Mouse (Mus musculus) stomach, embryonic 15.5 days (tissue): ENCODE data around the gene Zfp764. TPM values are rescaled to one million over a fixed set of nuclear protein-coding genes. Genes with fewer than 3 reads are reported as not detected.
"Not testable (repeated sequence)": the region's sequence is repeated elsewhere in the genome, so short reads cannot be mapped to it uniquely, and the experiment has no call there.

ENCODE experiments used
- ATAC-seq: fragments of 200-750 bp; cut with Nextera tagmentation; 2 replicates; pipeline ENCODE4 v1.8.0; 2017; ENCODE audit warnings: low read depth, moderate number of reproducible peaks, moderate TSS enrichment; ENCODE audit not compliant: insufficient read depth, low FRiP score
- H3K27ac ChIP-seq: fragments of 300-500 bp; sonication (generic); 2 replicates; pipeline ENCODE4 v1.5.1; 2015; ENCODE audit warnings: mild to moderate bottlenecking, inconsistent platforms
- H3K27me3 ChIP-seq: fragments of 300-500 bp; sonication (generic); replicated peaks from 2 replicates; pipeline ENCODE4 v1.6.1; 2015; ENCODE audit warnings: inconsistent platforms
- H3K36me3 ChIP-seq: fragments of 300-500 bp; sonication (generic); 2 replicates; pipeline ENCODE4 v1.6.1; 2015; ENCODE audit warnings: inconsistent platforms
- H3K4me1 ChIP-seq: fragments of 300-500 bp; sonication (generic); 2 replicates; pipeline ENCODE4 v1.6.1; 2015; ENCODE audit warnings: inconsistent platforms
- H3K4me2 ChIP-seq: fragments of 300-500 bp; sonication (generic); 2 replicates; pipeline ENCODE4 v1.6.1; 2015; ENCODE audit warnings: mild to moderate bottlenecking, inconsistent platforms
- H3K4me3 ChIP-seq: fragments of 300-500 bp; sonication (generic); replicated peaks from 2 replicates; pipeline ENCODE4 v1.5.1; 2015; ENCODE audit warnings: inconsistent platforms
- H3K9ac ChIP-seq: fragments of 300-500 bp; sonication (generic); 2 replicates; pipeline ENCODE4 v1.6.1; 2015; ENCODE audit warnings: inconsistent platforms
- H3K9me3 ChIP-seq: fragments of 300-500 bp; sonication (generic); 2 replicates; pipeline ENCODE4 v1.6.1; 2016; ENCODE audit warnings: inconsistent platforms
- WGBS: fragments of 180-500 bp; shearing (Covaris S2); methylation state at CpG from one replicate; pipeline ENCODE4 v1.1.7; 2015; 5-methylcytosine and 5-hydroxymethylcytosine counted together
- polyA plus RNA-seq: library from polyadenylated mRNA; unstranded; fragments of >200 nt; fragmentation: Nextera tagmentation; extraction: Ambion mirVana; gene quantifications from 2 replicates; pipeline ENCODE4 v1.2.1, GENCODE M21; 2015

Gene Zfp764
- polyA plus RNA-seq, 1 experiment from 2014 or later, result 8.8 TPM

DNA sequence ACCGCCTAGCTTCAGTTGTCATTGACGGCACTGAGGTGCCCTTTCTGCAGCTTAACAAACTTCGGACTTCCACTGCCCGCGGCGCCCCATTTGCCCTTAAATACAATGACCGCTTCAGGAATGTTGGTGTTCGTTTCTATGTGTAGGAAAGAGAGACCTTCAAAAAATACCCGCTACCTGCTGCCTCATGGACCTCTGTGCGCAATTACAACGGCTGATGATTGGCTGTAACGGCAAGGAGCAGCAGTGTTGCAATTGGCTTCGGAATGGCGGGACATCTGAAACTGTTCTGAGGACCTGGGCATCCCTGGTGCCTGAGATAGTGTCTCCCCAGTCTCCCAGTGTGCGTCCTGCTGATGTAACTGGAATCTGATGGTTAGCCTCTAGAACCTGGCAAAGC lies 15.6 kb upstream of the Zfp764 start:
- H3K27ac ChIP-seq, result no peak overlapping the region
- WGBS, result 1% methylated on average over 15 of the region's 15 CpGs
- no peak for ATAC-seq

GRCm38 (mm10) chr7:127421388-127422191 lies 15.0 kb upstream of the Zfp764 start, which contains the start of gene Zfp688:
TSS of gene Zfp688 (minus strand) at chr7:127422068.
- H3K27ac ChIP-seq, result peak within 1 kb of the TSS; percentile 72
- WGBS, result under 1% methylated on average over 48 of the region's 48 CpGs
- H3K4me2 ChIP-seq, result peak within 1 kb of the TSS; percentile 93
- peaks cover 6% of the 10 kb centered on the region for H3K4me1 ChIP-seq
- peak; percentile 93 for ATAC-seq
- no peaks in the 10 kb centered on the region for H3K27me3 ChIP-seq
- peak within 1 kb of the TSS; percentile 82 for H3K9ac ChIP-seq
- H3K9me3 ChIP-seq, result no peaks in the 10 kb centered on the region
- no peaks in the 10 kb centered on the region; the same call in 1 of the 2 replicates for H3K36me3 ChIP-seq
- peak within 1 kb of the TSS; percentile 93 for H3K4me3 ChIP-seq

More for the DNA sequence above, 15.6 kb upstream of the Zfp764 start:
- no peaks in the 10 kb centered on the region for H3K27me3 ChIP-seq
- H3K4me3 ChIP-seq, result peak overlapping the region; percentile 93
- peak overlapping the region; percentile 93 for H3K4me2 ChIP-seq
- H3K9ac ChIP-seq, result no peak overlapping the region
- no peaks in the 10 kb centered on the region; the same call in 1 of the 2 replicates for H3K36me3 ChIP-seq
- no peaks in the 10 kb centered on the region for H3K9me3 ChIP-seq
- H3K4me1 ChIP-seq, result peaks cover 6% of the 10 kb centered on the region

GRCm38 (mm10) chr7:127411418-127411817 lies 4.8 kb upstream of the Zfp764 start:
- no peak overlapping the region for H3K4me2 ChIP-seq
- 76% methylated on average over 2 of the region's 2 CpGs for WGBS
- no peak overlapping the region for H3K9ac ChIP-seq
- no peak overlapping the region for H3K27ac ChIP-seq
- H3K4me3 ChIP-seq, result no peak overlapping the region
- no peaks in the 10 kb centered on the region; the same call in 1 of the 2 replicates for H3K36me3 ChIP-seq
- H3K27me3 ChIP-seq, result no peaks in the 10 kb centered on the region
- H3K4me1 ChIP-seq, result no peaks in the 10 kb centered on the region
- ATAC-seq, result no peak
- H3K9me3 ChIP-seq, result no peaks in the 10 kb centered on the region

DNA sequence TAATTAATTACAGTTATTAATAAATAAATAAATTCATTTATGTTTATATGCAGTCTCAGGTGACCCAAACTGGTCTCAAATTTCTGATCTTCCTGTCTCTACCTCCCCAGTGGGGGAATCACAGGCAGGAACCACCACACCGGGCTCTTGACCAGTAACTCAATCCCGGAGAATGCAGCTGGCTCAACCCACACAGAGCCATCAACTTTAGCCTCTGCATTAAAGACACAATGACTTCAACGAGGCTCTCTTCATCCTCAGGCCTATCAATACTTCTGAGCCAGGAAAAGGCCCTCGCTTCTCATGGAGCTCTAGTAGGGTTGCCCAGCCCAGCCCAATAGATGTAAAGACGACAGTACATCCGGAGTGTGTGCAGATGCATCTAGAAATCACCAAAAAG lies 2.5 kb downstream of the Zfp764 start:
- 96% methylated on average over 6 of the region's 6 CpGs for WGBS
- not testable (repeated sequence) for H3K27me3 ChIP-seq

DNA sequence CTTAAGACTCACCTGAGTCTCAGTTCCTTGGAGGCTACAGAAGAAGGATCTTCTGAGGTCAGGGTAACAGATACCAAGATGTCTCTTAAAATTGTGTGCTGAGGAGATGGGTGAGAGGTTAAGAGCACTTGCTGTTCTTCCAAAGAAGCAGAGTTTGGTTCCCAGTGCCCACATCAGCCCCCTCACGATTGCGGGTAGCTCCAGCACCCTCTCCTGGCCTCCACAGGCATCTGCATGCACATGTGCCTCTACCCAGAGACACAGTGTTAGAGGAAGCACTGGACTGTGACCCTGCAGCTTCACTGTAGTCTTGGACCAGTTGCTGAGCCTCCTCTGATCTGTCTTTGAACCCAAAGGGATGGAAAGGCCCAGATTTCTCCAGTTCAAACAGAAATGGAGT lies 3.6 kb downstream of the Zfp764 start:
- no peak overlapping the region for H3K4me3 ChIP-seq
- WGBS, result 51% methylated on average over 2 of the region's 2 CpGs
- no peak overlapping the region for H3K27ac ChIP-seq
- no peaks in the 10 kb centered on the region for H3K27me3 ChIP-seq
- H3K9me3 ChIP-seq, result no peaks in the 10 kb centered on the region
- H3K4me1 ChIP-seq, result peaks cover 5% of the 10 kb centered on the region; the same call in 1 of the 2 replicates
- ATAC-seq, result no peak
- H3K36me3 ChIP-seq, result peaks cover 5% of the 10 kb centered on the region; the same call in 1 of the 2 replicates
- H3K9ac ChIP-seq, result no peak overlapping the region
- H3K4me2 ChIP-seq, result no peak overlapping the region

More for the DNA sequence above, 2.5 kb downstream of the Zfp764 start:
- not testable (repeated sequence) for H3K4me1 ChIP-seq, H3K4me2 ChIP-seq, H3K9ac ChIP-seq, H3K9me3 ChIP-seq, H3K4me3 ChIP-seq, ATAC-seq, H3K36me3 ChIP-seq, H3K27ac ChIP-seq

GRCm38 (mm10) chr7:127400355-127400754 lies 6.3 kb downstream of the Zfp764 start:
- no peak overlapping the region for H3K4me2 ChIP-seq
- no peaks in the 10 kb centered on the region for H3K27me3 ChIP-seq
- H3K4me3 ChIP-seq, result no peak overlapping the region
- no peaks in the 10 kb centered on the region for H3K9me3 ChIP-seq
- WGBS, result 65% methylated on average over 3 of the region's 3 CpGs
- H3K27ac ChIP-seq, result no peak overlapping the region
- no peak for ATAC-seq
- H3K36me3 ChIP-seq, result peaks cover 5% of the 10 kb centered on the region; the same call in 1 of the 2 replicates
- H3K9ac ChIP-seq, result no peak overlapping the region
- H3K4me1 ChIP-seq, result no peaks in the 10 kb centered on the region

GRCm38 (mm10) chr7:127393944-127394333 lies 12.7 kb downstream of the Zfp764 start:
- peak overlapping the region; percentile 34; the same call in 1 of the 2 replicates for H3K9ac ChIP-seq
- WGBS, result 15% methylated on average over 7 of the region's 7 CpGs
- no peak for ATAC-seq
- no peaks in the 10 kb centered on the region for H3K27me3 ChIP-seq
- peaks cover 10% of the 10 kb centered on the region; the same call in 1 of the 2 replicates for H3K4me1 ChIP-seq
- H3K4me2 ChIP-seq, result peak overlapping the region; percentile 79
- H3K4me3 ChIP-seq, result peak overlapping the region; percentile 72
- H3K27ac ChIP-seq, result peak overlapping the region; percentile 74; the same call in 1 of the 2 replicates
- H3K9me3 ChIP-seq, result no peaks in the 10 kb centered on the region
- H3K36me3 ChIP-seq, result peaks cover 8% of the 10 kb centered on the region; the same call in 1 of the 2 replicates

GRCm38 (mm10) chr7:127393157-127393943 lies 13.3 kb downstream of the Zfp764 start, which contains the start of gene E430018J23Rik:
TSS of gene E430018J23Rik (minus strand) at chr7:127393629.
- ATAC-seq, result peak; percentile 91
- Histone ChIP-seq H3K27me3 (no peaks in the 10 kb centered on the region), H3K4me2 (peak within 1 kb of the TSS; percentile 79), H3K36me3 (peaks cover 8% of the 10 kb centered on the region; the same call in 1 of the 2 replicates), H3K4me1 (peaks cover 10% of the 10 kb centered on the region; the same call in 1 of the 2 replicates), H3K9me3 (no peaks in the 10 kb centered on the region), H3K27ac (peak within 1 kb of the TSS; percentile 92), H3K9ac (peak within 1 kb of the TSS; percentile 71), H3K4me3 (peak within 1 kb of the TSS; percentile 72)
- under 1% methylated on average over 45 of the region's 45 CpGs for WGBS

DNA sequence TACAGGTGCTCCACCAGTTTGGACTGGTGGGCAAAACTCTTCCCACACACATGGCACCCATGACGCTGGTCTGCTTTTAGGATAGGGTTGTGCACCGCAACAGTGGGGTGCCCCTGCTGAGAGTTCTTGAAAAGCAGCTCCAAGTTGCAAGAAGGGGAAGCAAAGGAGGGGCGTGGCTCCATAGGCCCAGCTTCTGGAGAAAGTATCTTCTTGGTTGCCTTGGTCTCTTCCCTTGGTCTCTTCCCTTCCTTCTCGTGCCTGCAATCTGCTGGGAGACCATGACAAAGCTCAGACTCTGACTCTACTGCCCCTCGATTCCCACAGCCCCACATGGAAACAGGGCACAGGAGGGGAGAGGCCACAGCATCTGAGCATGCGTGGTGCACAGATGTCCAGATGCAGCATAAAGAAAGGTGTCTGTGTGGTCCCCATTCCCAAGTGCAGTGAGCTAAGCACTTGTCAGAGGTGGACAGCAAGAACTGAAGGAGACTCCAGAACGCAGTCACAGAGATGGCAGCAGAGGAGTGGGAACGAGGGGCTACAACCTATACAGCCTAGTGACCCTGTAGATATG lies 14.3 kb downstream of the Zfp764 start:
- Histone ChIP-seq H3K27ac (no peak overlapping the region), H3K9me3 (no peaks in the 10 kb centered on the region), H3K9ac (peak overlapping the region; percentile 71; the same call in 1 of the 2 replicates), H3K4me2 (peak overlapping the region; percentile 79), H3K4me3 (peak overlapping the region; percentile 72), H3K4me1 (peaks cover 10% of the 10 kb centered on the region; the same call in 1 of the 2 replicates), H3K36me3 (peaks cover 8% of the 10 kb centered on the region; the same call in 1 of the 2 replicates), H3K27me3 (no peaks in the 10 kb centered on the region)
- ATAC-seq, result no peak
- WGBS, result 79% methylated on average over 8 of the region's 8 CpGs

DNA sequence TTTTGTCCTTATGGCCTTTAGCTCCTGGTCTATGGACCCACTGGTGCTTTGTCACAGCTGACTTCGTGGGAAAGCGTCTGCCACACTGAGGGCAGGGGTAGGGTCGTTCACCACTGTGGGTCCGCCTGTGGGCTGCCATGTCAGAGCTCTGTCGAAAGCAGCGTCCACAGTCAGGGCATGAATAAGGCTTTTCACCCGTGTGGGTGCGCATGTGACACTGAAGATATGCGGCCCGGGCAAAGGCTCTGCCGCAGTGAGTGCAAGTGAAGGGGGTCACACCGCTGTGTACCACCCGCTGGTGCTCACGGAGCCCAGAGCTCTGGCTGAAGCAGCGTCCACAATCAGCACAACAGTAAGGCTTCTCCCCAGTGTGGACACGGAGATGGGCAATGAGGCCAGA lies 15.1 kb downstream of the Zfp764 start:
- Histone ChIP-seq H3K9ac (no peak overlapping the region), H3K4me1 (peaks cover 10% of the 10 kb centered on the region; the same call in 1 of the 2 replicates), H3K4me3 (no peak overlapping the region), H3K9me3 (no peaks in the 10 kb centered on the region), H3K27ac (no peak overlapping the region), H3K36me3 (peaks cover 8% of the 10 kb centered on the region; the same call in 1 of the 2 replicates), H3K4me2 (no peak overlapping the region), H3K27me3 (no peaks in the 10 kb centered on the region)
- no peak for ATAC-seq
- WGBS, result 95% methylated on average over 16 of the region's 16 CpGs

DNA sequence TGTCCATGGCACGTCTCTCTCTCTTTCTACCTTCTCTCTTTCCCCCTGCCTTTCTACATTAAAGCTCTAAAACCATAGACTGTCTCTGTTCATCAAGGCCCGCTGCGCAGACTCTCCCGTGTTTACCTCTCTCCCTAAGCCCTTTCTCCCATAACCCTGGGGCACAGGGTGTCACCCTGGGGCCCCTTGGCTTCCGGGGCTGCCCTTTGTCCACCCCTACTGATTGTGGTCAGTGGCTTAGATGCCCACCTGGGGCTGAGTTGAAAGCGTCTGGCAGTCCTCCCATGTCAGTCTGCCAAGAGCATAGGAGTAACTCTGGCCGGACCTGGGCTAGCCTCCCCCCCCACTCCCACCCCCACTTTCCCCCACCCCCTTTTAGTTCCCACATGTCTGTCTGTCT lies 16.3 kb downstream of the Zfp764 start:
- Histone ChIP-seq H3K4me1 (peaks cover 10% of the 10 kb centered on the region; the same call in 1 of the 2 replicates), H3K9me3 (no peaks in the 10 kb centered on the region)
- 74% methylated on average over 7 of the region's 7 CpGs for WGBS

More for the DNA sequence above, 16.3 kb downstream of the Zfp764 start:
- no peak for ATAC-seq
- H3K4me2 ChIP-seq, result no peak overlapping the region
- H3K36me3 ChIP-seq, result peaks cover 8% of the 10 kb centered on the region; the same call in 1 of the 2 replicates
- H3K9ac ChIP-seq, result no peak overlapping the region
- no peaks in the 10 kb centered on the region for H3K27me3 ChIP-seq
- H3K27ac ChIP-seq, result no peak overlapping the region
- H3K4me3 ChIP-seq, result no peak overlapping the region
